Mouse (Mus musculus) cerebellum, postnatal 4 days (tissue): ENCODE measurements at regions not wholly inside any gene's neighbourhood (a gene's known extent, or its start where the extent isn't known, plus 50 kb on each side); places are given as distances from the start of the nearest gene placed in this dataset.

Experiments
- DNase-seq, 2 experiments: peaks; one replicate each; pipeline ENCODE4 v3.0.0; 2022; ENCODE audit warnings: low spot score in 2 of 2, mixed read lengths in 1 of 2

DNA sequence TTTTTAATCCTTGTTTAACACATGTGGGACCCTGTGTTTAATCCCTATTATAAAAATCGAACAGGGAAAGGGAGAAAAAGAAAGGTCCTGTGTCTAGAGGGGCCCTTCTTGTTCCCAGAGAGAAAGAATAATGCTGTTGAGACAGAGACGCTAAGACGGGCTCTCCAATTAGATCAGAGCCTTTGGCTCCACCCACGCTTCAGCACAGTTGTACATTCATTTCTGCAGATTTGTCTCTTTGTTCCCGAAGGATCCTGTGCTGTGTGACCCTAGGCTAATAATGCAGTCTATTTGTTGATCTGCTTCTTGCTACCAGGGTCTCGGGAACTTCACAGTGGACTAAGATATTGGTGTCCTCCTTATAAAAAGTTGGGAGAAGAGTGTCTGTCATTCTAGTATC is 92.0 kb downstream of the Cdc5l start:
- DNase-seq, result no peak

DNA sequence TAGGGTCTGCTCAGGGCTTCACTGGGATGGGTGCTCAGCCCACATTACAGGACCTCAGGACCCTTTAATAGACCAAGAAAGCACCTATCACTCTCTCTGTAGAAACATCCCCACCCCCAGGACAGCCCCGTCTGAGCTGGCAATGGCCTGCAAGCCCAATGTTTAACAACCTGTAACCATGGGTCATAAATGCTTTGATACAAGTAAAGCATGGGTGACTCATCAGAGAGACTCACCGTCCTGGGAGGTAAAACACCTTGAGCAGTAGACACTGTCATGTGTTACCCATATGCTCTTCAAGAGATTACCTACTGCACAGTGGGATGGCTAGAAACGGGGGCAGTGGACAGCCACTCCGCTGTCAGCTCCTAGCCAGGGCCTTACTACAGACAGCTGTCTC is 92.7 kb downstream of the Cdc5l start:
- no peak for DNase-seq

DNA sequence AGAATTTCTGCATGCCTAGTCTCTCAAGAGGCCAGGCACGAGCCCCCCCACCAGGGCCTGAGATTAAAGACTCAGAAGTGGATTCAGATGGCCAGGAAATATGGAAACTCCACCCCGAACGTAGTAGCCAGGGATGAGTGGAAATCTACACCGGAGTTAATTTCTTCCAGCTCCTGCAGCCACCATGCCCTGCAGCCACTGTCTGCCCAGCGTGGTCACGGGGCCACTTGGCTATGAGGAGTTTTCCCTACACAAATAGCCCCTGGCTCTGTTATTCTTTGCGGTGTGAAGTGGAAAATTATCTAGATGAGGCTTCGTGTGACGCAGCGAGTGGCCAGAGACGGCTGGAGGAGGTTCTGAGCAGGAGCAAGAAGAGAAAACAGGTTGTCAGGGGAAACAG is 94.3 kb downstream of the Cdc5l start:
- DNase-seq, result no peak

DNA sequence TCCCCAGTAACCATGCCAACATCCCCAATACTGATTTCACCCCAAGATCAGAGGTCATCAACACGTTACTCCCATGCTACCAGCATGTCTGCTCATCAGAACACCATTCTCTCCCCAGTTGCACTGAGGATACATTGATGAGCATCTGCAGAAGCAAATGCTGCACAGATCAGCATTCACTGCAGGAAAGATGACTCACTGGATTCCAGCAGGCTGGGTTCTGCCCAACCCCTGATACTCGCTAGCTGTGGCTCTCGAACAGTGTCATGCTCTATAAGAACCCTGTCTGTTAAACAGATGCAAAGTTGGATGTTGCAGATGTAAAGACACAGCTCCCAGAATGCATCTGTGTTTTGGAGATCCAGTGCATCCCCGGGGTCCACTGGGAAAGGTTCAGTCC is 95.5 kb downstream of the Cdc5l start:
- DNase-seq, result no peak

DNA sequence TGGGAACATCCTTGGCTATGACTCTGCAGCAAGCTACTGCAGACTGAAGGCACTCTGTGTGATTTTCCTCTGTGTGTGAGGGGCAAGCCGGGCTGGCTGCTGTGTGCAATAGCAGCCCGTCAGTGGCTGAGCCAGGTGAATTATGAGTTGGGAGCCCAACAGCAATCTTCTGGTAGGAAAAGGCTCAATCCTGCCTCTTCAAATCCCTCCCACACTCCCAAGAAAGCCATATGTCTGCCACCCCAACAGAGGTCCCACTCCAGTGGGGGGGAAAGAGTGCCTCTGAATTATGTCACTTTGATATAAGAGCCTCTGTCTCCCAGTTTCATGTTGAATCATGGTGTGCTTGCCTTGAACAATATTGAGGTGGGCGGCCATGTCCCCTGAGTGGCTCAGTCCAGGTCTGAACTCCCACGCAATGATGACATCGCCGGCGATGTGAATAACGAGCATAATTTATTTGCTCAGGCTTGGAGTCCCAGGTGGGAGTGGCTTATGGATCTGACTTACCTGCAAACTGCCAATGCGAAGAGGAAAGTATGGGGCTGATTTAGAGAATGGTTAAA is 97.9 kb downstream of the Cdc5l start:
- no peak for DNase-seq

DNA sequence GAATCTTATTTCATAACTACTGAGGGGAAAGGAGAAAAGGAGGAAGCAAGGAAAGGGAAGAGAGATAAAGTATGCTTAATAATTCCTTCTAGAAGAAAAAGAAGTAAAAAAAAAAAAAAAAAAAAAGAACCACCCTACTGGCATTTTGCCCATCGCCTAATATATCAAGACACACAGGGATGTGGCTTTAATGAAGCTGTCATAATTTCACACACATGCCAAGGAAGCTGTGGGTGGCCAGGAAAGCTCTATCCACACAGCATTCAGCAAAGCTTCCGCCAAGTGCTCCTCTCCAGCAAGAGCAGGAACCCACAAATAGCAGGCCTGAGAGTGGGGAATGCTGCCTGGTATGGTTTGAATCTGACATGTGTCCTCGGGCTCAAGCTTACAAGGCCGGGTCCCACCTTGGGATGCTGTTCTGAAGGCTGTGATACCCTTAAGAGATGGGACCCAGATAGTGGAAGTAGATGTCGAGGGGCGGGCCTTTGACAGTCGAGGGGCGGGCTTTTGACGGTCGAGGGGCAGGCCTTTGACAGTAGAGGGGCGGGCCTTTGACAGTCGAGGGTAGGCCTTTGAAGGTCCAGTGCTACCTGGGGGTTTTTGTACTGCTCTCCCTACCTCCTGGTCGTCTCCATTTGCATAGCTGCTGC is 98.7 kb downstream of the Cdc5l start:
- DNase-seq, result peak in 1 of 2 experiments; percentile 59

DNA sequence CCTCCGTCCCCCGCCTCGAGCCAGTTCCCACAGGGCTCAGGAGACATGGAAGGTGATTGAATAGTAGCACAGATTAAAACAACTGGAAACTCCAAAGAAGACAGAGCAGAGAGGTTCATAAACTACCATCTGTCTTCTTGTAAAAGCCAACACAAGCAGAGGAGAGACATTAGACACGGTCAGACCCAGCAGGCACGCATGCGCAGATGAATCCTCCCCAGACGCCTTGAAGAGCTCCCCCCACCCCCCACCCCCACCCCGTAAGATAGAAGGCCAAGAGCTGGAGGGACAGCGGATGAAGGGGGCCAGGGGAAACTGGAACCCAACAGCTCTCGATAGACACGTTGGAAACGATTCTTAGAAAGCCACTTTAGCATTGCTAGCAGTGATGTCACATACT is 101.2 kb downstream of the Cdc5l start:
- no peak for DNase-seq

DNA sequence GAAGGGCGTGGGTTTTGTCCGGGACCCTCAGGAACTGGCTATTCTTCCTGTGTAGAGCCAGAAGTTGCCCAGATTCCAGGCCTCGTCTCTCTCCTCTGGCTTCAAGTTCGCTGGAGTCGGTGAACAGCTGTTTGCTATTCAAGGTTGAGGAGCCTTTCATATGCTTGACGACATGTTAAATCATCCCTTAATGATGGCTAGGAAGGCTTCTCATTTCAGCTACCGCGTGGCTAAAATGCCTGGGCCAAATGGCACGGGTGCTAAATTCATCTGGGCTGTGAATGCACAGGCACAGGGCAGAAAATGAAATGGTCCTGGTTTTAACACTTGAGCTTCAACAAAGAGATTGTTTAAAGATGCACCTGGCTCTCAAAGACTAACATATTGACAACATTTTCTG is 104.3 kb downstream of the Cdc5l start:
- peak in 1 of 2 experiments; percentile 25 for DNase-seq

DNA sequence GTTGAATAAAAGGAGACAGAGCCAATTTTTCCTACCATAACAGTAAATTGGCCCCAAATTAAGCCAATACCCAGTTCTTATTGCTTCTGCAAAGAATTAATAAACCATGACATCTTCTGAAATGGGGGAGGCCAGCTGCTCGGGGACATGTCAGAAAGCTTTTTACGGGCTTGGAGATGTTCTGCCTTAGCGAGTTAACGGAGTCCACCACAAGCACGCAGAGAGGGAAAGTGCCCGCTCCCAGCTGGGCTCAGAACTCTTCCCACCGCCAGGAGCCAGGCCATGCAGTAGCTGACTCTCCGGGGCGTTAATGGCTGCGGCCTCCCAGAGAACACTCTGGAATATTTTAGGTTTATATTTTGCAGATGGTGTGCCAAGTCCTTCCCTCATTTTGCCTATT is 106.8 kb downstream of the Cdc5l start:
- DNase-seq, result peak in 1 of 2 experiments; percentile 17

DNA sequence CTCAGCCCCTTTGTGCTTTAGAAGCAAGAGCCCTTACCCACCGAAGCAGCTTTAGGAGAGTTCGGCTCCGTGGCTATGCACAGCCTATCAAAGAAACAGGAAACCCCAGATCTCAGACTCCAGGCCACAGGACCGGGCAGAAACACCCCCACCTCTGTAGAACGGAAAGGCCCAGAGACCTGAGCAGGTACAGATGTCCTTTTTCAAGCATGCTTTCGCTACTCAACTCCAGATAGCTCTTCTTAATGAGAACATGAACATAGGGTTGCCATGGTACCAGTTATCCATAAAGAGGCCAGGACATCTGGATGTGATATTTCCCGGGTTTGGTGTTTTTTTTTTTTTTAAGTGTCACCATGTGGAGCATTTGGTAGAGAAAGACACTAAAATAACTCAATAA is 107.4 kb downstream of the Cdc5l start:
- no peak for DNase-seq

DNA sequence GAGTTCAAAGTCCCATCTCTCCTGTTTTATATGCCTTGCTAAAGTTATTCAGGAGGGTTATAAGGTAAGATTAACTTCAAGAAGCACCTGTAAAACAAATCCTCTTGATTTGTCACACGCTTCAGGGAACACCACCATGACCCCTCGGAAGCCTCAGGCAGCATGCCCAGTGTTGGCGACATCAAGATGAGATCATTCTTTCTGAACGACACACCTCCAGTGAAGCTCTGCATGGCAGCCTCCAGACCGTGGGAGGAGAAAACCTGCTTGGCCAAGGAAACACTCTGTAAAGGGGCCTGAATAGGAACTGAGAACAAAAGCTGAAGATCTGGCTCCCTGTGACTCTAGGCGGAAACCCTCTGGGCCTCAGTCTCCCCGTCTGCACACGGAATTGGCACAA is 110.7 kb downstream of the Cdc5l start:
- peak in 1 of 2 experiments; percentile 32 for DNase-seq

DNA sequence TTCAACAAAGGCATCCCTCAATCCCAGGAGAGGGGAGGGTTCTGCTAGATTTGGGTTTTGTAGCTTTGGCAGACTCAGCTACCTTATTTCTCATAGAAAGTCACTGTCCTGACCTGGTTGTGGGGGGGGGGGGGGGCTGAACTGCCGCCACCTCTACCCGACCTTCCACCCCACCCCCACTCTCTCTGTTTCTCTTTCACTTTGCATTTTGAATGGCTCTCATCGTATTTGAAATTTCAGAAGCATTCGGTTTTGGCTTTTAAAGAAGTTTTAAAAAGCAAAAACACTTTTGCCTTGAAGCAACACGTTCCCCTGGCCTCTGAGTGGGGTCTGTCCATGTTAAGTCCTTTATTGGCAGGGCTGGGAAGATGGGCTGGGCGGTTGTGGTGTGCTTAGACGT is 113.5 kb downstream of the Cdc5l start:
- DNase-seq, result no peak

DNA sequence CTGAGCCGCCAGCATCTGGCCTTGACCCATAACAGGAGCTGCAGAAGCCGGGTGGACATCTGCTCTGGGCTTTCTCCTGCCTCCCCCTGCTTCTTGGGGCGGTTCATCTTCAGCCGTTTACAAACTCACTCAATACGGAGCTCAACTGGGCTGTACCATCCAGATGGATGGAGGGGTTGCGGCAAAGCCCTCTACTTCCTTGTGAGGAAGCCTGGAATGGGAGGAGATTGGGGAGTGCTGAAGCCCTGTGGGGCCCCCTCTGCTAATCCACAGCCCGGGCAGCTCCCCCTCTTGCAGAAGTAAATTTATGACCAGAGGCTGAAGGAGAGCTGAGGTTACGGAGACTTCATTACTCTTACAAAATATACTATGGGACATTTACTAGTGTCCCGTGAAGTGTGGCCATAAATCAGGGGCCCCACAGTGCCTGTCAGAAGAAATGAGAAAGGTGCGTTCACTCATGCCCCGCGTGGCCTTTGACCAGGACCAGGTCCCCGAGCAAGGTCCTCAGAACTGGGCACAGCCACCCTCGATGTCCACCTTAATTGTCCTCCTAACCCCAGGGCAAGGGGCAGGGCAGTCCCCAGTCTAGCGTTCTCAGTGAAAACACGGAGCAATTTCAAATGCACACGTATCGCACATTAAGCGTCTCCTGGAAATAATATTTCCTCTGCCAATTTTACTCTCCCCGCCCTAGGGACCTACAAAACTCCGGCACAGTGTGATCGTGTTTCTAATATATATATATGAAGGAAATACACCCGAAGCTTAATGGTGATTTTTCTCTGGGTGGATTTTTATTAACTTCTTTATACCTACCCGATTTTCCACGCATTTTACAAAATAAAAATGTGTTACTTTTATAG is 115.1 kb downstream of the Cdc5l start:
- DNase-seq, result no peak

DNA sequence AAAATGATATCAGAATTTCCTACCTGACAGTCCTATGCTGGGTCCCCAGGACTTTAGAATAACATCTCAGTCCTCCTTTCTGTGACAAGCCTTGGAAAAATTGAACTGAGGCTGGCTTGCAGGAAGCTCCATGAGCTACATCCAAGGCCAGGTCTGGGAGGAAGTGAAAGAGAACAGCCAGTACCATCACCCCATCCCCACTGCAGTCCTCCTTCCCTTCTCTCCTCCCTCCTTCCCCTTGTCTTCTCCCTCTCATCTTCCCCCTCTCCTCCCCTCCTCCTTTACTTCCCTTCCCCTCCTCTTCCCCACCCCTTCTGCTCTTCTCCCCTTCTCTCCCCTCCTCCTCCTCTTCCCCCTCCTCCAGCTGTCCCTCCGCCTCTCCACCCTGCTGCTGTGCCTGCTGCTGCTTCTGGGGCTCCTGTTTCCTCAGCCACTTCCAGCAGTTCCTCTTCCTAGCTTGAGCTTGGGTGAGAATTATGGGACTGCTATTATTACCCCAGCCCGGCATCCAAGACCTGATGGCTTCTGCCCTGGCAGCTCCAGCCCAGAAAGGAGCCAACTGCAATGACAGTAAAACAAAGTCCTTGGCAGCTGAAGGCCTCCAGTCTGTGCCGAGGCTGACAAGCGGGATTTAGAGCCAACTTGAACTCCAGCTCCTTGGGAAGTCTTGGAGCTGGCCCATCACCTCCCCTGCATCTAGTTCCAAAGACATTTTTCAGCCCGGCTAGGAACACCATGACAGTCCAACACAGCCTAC is 120.8 kb downstream of the Cdc5l start:
- DNase-seq, result peak in 1 of 2 experiments; percentile 65

DNA sequence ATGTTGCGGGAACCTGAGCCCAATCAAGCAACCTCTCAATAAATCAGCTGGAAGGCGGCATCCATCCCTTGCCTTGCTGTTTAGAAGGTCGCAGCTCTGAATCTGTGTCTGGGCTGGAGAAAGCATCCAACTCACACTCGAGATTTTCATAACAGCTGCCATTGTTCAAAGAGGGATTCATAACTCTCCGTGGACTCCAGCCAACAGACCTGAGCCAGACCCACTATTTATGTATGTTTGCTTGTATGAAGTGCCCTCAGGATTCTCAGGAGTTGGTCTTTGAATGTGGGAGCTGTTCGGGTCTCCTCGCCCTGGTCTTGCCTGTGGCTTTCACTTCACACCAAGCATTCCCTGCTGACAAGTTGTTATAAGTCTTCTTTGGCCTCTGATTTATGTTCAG is 127.0 kb downstream of the Cdc5l start:
- DNase-seq, result no peak

DNA sequence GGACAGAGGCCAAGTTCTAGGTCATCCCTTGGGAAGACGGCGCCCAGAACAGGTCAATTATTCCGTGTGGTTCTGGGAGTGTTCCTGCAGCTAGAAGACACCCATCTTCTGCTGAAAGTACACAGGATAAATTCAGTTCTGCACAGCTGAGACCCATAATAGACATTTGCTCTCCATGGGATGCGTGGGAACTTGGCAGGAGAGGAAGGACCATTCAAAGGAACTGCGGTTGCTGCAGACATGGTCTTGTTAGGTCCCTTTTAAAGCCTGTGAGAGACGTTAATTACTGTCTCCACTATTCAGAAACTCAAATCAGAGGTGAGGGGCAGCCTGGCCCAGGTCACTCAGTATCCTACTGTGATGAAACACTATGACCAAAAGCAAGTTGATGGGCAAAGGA is 130.4 kb downstream of the Cdc5l start:
- no peak for DNase-seq

DNA sequence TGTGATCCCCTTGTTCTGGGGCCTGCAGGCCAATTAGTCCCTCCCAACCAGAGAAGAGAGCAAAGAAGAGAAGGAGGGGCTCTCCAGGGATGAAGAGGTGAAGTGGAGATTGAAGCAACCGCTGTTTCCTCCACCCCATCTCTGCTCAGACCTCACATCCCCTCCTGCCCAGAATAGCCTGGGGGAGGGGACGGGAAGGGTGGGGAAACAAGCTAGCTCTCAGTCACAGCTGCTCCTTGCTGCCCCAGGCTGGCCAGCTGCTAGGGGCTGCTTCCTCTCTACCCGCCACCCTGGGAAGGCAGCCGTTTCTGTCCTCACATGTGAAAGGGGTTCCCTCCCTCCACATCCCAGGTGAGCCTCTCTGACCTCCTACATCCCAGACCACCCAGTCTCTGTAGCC is 135.2 kb downstream of the Cdc5l start:
- DNase-seq, result no peak

DNA sequence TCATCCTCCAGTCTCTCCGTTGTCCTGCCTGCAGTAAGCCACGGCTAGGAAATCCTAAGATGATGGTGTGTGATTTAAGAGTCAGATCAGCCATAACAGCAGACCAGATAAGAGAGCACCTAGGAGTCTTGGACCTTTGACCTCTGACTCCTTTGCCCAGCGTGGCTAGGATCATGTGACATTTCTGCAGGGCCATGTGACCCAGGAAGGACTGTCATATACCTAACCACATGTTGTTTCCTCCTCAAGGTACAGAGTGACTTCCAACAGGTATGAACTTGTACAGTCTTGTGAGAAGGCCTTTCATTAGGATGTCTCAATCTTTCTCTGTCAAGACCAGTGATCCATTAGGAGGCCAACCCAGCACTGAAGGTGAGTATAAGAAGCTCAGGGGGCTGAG is 135.7 kb downstream of the Cdc5l start:
- no peak for DNase-seq

DNA sequence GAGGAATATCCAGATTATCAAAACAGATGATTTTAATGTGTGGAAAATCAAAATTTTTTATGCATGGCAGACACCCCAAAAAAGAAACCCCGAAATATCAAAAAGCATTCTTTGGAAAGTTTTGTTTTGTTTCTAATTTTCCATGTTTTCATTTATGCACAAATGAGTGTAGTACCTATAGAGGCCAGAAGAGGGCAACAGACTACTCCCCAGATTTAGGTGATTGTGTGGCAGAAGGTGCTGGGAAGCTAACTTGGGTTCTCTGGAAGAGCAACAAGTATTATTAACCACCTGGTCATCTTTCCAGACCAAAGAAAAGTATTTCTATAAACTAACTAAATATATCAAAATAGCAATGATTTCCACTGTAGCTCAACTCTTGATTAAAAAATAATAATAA is 137.2 kb downstream of the Cdc5l start:
- DNase-seq, result no peak

DNA sequence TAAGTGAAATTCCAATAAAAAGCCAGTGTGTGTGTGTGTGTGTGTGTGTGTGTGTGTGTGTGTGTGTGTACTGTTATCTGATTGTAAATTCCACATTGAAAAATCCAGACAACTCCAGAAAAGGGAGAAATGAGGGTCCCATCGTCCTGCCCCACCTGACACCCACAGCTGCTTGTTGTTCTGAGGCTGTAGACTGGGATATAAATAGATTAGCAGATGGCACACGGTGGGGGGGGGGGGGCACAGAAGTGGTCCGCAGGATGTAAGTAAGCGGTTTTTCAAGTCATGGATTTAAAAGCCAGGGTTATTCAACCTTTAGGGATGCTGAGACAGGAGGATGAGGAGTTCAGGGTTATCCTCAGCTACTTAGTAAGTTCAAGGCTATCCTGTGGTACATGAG is 138.7 kb downstream of the Cdc5l start:
- no peak for DNase-seq

DNA sequence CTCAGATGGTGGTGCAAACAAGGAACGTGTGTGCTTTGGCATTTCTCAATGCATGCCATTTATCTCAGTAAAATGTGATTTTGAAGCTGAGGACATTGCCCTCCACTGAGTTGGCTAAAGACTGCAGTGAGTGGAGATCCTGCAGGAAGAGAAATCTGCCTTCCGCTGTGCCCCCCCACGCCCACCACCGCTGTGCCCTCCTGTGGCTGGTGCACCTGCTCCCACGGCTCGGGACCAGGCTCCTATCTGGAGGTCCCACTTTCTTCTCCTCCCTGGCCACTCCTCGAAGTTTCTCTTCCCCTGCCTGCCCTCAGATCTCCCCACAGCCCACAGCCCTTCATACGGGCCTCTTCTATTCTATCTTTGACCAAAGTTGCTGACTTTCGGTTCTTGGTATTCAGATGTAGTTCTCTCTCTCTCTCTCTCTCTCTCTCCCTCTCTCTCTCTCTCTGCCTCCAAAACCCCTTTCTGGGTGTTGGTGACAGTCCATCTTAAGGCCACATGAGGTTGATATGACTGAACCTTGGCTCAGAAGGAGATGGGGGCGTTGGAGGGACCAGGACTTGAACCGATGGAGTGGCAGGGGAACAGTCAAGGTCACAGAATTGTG is 139.2 kb downstream of the Cdc5l start:
- no peak for DNase-seq

DNA sequence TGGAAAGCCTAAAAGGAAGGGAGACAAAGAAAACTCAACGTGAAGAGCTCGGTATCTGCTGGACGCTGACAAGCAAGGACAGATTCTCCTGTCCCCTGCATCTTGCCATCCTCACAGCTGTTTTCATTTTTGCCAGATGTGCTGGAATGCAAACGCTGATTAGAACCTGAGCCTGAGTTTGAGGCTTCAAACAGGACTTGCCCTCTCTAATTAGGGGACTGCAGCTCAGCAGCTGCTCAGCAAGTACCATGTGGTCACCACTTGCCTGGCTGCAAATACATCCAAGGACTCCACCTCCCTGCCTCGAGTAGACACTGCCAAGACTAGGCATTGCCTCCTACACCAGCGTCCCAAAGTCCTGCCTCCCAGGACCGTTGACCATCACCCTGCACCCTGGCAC is 140.7 kb downstream of the Cdc5l start:
- no peak for DNase-seq
